Mouse (Mus musculus): ENCODE data around the gene Fgd3.

The Fgd3 gene

GRCm38 (mm10) chr13:49341012-49341830, 21.1 kb upstream of the Fgd3 start, which contains the start of gene Bicd2:
Gene Bicd2, plus strand, starts transcription at chr13:49341585.
- DNase-seq (ENCODE audit: low spot score) = peak; percentile 98

DNA sequence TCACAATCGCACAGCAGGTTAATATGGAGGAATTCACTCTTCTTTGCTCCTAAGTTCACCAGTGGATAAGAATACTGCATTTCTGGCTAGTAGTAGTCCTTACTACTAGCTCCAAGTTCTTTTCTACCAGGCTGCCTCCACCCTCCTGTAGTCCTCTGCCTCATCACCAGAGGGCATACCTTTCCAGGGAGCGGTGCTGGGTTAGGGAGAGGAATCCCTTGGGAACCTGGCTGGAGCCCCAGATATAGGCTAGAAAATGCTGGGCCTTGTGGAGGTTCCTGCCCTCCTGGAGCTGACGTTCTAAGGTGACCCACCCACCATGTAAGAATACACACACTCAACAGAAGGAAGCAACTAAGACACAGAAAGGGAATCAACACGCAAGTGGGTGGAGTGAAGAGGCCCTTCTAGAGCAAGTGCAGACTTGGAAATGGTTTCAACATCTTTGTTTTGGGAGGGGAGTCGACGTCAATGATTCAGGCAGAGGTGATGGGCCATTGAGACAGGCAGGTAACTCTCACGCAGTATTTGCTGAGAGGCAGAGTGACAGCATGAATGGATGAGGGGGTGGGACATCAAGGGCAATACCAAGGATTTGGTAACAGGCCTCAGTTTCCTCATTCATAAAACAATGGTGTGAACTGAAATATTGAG, 18.9 kb upstream of the Fgd3 start:
- DNase-seq (ENCODE audit: low spot score) = peak; percentile 76

DNA sequence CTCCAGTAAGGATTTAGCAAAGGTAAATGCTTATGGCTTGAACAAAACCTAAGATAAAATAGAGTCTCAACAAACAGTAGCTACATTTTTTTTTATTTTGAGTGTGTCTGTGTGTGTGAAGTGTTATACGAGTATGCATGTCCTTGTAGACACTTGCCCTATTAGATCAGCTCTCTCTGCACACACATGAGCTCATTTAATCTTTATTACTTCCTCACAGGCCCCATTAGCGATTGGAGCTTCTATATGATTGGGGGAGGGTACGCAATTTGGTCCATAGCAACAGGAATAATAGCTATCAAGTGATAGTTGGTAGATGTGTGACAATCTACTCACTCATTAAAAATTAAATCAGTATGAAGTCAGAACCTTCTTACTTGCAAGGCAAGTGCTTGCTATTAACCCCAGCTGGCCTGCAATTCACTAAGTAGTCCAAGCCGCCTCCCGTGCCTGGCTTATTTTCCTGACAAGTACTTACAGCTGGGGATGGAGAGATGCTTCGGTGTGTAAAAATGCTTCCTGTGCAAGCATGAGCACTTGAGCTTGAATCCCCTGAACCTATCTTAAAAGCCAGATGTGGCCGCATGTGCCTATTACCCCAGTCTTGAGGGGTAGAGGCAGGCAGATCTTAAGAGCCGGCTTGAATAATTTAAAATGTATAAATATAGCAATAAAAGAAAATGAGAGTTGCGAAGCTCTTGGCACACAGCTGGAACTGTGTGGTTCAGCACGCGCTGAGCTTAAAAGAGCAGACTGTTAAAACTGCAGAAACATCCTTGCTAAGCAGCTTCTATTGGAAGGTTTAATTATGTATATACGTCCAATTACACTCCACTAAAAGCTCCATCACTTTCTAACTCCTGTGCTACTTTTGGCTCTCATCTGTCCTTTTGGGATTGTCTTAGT, 15.2 kb upstream of the Fgd3 start:
- DNase-seq (ENCODE audit: low spot score) = no peak

DNA sequence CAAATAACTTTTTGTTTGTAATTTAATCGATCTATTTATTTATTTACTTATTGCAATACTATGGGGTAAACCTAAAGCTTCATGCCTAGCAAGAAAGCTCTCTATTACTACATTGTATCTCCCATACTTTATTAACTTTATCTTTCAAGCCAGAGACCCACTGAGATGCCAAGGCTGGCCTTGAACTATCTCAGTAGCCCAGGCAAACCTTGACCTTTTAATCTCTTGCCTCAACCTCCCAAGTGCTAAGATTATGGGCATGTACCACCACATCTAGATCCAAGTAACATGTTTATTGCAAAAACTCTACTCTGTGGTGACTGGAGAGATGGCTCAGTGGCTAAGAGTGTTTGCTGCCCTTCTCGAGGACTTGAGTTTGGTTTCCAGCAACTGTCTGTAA, 13.1 kb upstream of the Fgd3 start:
- DNase-seq (ENCODE audit: low spot score) = no peak

DNA sequence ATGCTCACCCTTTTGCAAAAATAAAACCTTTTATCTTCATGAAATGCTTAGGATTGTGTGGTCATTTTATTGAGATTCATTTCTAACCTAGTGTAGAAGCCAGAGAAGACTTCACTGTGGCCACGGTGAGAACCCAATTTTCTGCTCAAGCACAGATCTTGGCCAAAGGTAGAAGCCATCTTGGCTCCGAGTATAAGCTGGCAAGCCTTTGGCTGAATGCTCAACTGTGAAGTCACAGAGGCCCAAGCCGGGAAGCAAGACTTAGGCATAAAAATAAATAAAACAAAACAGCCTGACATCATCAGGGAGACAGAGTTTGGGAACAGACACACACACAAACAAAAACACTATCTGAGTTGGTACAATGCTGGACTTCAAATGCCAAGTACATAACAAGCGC, 8.0 kb upstream of the Fgd3 start:
- no peak for DNase-seq (ENCODE audit: low spot score)

- DNase-seq (ENCODE audit: low spot score) = peak; percentile 48
Measured at GRCm38 (mm10) chr13:49326246-49327206, 6.4 kb upstream of the Fgd3 start.

DNA sequence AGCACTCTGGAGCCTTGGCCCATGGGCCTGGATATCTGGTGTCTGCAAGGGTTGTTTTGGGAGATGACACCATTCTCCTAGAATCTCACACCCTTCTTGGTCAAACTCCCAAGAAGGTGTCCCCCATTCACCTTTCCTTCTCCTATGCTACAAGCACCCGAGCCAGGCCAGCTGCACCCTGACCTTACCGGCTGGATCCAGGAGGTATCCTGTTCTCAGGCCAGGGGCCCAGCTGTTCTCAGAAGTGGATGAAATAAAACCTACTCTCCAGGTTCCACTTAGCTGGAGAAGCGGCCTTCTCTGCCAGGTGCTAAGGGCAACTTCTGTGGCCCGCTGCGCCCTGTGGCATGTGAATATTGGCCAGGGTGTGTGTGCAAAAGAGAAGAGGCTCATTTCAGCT, 4.8 kb upstream of the Fgd3 start:
- no peak for DNase-seq (ENCODE audit: low spot score)

DNA sequence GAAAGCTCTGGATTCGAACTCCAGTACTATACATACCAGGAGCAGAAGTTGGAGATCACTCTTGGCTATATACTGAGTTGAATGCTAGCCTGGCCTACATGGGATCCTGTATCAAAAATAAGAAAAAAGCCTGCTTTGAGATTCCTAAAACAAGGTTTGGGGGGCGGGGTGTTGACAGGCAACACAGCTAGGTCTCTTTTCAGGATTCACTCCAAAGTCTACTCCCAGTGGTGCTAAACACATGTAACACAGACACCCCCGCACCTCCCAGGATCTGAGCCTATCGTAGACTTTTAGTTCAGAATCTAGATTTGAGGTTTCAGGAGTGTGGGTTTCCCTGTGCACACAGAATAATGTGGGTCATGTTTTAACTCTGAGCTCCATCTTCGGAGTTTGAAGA, 2.6 kb upstream of the Fgd3 start:
- no peak for DNase-seq (ENCODE audit: low spot score)

DNA sequence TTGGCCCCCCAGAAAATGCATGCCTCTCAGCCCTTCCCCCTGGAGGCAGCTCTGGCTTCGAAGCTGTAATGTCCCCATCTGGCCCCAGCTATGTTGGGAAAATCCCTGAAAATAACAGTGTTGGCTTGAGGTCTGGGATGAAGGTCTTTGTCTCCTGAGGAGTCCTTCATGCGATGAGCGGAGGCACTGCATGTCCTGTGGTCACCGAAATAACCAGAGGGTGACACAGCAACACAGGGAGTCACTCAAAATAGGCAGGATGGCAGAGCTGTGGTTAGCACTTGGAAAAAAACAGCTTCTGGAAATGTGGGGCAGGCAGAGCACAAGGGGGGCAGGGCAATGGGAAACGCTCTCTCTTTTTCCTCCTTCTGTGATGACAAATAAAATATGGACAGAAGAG, 2.1 kb upstream of the Fgd3 start:
- DNase-seq (ENCODE audit: low spot score) = no peak

DNA sequence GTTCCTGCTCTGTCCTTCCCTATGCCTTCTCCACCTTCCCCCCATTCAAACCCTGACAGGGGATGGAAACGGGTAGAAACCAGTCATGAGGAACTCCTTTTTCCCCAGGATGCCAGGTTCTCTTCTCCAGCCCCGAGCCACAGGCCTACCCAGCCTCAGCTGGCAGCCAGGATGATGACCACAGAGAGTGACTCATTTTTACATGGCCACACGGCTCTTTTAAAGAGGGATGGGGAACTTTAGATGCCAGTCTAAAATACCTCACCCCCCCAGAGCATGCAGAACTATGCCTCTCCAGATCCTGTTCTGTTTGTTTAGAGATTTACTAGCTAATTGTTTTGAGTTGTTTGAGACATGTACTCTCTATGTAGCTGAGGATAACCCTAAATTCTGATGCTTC, 1.3 kb upstream of the Fgd3 start:
- no peak for DNase-seq (ENCODE audit: low spot score)

DNA sequence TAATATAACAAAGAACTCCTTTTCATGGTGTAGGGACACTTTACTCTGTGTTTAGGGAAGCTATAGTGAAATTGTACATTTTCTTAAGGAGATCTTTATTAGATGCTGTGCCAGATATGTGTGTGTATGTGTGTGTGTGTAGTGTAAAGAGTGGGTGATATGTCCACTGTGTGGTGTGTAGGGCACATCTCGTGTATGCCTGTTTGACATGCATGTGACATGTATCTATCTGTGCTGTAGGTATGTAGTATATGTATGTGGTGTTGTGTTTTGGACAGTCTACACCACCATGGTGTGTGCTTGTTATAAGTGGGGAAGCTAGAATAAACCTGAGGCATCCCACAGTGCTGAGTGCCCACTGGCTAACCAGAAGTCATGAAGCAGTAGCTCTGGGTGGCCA, 403 bp upstream of the Fgd3 start:
- DNase-seq (ENCODE audit: low spot score) = no peak

DNA sequence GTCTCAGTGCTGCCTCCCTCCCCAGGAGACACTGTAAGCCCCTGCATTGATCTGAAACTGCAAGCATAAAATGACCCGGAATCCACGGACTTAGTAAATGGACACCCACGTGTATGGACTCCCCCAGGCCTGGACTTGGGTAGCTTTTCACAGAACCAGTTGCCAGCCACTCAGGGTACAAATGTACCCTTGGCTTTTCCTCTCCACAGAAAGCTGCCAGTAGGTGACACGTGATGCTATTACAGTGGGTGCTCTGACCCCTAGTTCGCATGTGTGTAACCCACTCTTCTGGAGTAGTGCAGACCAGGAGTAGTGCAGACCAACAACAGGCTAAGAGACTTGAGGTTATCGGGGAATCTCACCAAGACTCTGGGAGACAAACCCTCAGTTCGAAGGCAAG, 2.2 kb downstream of the Fgd3 start:
- DNase-seq (ENCODE audit: low spot score) = no peak

DNA sequence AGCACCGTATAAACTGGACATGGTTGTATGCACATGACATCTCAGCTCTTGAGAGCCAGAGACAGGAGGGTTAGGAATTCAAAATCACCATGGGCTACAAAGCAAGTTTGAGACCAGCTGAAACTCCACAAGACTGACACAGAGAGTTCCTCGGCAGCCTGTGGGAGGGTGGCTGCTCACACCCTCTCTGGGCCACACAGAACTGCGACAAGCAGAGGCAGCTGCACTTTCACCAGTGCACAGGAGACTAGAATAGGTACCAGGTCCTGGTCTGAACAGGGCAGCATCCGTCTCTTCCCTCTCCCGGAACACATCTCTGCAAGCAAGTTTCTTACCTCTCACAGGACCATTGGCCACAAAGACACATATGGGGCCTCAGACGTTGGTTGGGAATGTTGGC, 2.6 kb downstream of the Fgd3 start:
- DNase-seq (ENCODE audit: low spot score) = no peak

DNA sequence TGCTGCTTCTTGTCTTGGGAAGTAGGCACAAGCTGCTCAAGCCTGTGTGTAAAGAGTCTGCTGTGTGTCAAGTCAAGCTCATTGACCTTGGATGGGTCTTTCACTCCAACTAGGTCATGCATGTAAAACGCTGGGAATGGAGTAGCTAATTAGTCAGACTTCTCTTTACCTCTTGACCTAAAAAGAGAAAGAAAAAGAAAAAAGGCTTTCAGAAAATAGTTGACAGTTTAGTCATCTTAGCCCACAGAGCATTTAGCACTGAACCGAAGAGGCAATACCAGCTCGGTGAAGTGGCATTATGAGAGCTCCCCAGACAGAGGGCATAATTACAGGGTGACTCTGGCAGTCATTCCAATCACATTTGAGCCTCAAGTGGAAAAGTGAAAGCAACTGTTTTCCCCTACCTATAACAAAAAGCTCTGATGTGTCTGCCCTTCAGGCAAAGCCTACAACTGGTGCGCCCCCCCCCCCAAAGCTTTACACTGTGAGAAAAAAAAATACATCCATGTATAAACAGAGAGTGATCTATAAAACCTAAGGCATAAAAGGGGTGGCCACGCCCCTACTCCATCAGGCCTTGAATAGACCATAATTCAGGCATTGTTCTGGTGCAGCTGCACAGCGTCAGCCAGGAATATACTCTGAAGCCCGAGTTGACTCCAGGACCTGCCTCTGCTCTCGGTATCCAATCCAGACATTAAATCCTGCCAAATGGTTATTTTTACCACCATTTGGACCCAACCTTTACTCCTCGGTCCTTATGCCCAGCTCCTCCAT, 3.5 kb downstream of the Fgd3 start:
- no peak for DNase-seq (ENCODE audit: low spot score)

- DNase-seq (ENCODE audit: low spot score) = no peak
Measured at GRCm38 (mm10) chr13:49311642-49312041, 8.5 kb downstream of the Fgd3 start.

DNA sequence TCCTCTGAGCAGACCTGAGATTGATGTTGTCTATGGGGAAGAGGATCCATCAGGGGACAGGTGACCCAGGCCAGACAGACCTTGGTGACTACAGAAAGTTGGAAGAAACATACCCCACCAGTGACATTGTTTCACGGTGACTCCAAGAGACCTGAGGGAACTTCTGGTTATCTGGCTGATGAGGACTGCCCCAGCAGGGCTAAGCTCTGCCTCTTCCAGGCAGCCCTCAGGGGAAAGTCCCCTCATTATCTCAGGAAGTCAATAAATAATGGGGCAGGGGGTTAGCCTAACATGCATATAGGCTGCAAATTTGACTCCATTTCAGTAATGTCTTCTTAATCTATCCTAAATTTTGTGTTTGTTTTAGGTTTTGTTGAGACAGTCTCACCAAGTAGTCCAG, 10.6 kb downstream of the Fgd3 start:
- no peak for DNase-seq (ENCODE audit: low spot score)

DNA sequence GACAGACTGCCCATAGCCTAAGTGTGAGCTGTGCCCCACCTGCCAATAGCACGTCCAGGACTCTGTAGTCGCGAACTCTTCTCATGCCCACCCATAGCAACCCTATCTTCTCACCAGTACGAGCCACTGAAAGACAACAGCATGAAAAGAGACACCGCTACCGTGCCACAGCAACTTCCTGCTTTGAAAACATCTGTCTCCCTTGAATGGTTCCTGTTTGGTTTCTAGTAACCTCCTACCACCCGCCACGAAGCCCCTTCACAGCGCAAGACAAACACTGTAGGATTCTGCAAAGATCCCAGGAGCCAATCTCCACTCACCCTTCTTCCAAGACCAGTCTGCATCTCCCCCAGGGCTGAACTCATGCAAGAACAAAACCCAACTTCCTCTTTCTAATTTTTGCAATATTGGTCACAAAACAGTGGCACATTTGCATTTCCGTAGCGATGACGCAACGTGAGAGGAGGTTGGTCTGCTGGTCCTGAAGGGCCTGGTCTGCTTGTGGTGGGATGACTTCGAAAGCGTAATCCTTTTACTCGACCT, 11.2 kb downstream of the Fgd3 start:
- DNase-seq (ENCODE audit: low spot score) = peak; percentile 75

- no peak for DNase-seq (ENCODE audit: low spot score)
Measured at GRCm38 (mm10) chr13:49308206-49308605, 11.9 kb downstream of the Fgd3 start.

DNA sequence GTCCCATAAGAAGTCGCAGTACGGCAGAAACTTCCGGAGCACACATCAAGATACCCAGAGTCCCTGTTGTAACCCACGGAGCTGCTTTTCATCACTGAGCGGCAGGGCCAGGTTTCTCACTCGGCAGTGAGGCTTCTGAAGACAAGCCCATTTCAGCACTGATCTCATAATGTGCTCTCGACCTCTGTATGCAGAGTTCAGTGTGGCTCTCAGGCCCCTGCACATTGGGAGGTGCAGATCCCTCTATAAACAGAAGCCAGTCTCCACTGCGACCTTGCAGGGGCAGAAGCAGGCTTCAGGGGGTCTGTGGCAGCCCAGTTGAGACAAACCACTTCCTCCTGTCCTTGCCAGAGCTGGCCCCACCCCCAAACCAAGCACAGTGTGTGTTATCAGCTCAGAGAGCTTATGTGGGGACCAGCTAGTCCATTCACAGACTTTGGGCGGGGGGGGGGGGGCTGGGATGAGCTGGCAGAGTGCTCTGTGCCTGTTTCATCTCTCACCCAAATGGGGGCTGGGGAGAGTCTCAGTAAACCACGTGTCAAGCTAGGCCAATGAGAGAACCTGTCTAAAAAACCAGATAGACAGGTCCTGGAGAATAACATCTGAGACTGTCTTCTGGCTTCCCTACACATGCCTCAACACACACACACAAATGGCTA, 12.7 kb downstream of the Fgd3 start:
- DNase-seq (ENCODE audit: low spot score) = peak; percentile 69

DNA sequence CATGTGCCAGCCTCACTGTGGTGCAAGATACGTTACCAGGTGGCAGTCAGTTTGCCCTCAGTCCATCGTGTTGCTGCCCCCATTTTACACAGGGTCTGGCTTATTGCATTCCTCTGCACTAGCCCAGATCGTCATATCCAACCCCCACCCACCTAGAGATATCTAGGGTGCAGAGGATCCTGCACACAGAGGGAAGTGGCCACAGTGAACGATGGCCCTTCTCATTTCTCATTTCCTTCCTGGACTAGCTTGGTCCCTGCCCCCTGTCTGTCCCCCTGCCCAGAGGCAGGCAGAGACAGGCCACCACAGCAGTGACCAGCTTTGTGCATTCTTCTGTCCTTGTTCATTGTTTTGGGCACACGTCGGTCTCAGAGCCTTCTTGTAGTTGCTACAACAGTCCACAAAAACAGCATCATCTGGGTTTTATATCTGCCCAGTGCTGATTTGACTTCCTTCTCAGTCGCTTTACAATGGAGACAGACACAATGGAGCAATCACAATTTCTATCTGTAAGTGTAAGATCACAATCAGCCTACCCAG, 13.3 kb downstream of the Fgd3 start:
- no peak for DNase-seq (ENCODE audit: low spot score)
